Mouse (Mus musculus) neural tube, embryonic 15.5 days (tissue): ENCODE results near the gene 1700056E22Rik. TPM values are rescaled to one million over a fixed set of nuclear protein-coding genes. Genes with fewer than 3 reads are reported as not detected.

ENCODE experiments used
- ATAC-seq: fragments of 200-750 bp; cut with Nextera tagmentation; 2 replicates; pipeline ENCODE4 v1.8.0; 2017; ENCODE audit warnings: mild to moderate bottlenecking, moderate TSS enrichment, moderate library complexity; ENCODE audit not compliant: low FRiP score
- H3K27ac ChIP-seq: fragments of 300-500 bp; sonication (generic); replicated peaks from 2 replicates; pipeline ENCODE4 v1.5.1; 2015; ENCODE audit warnings: mild to moderate bottlenecking, inconsistent platforms
- H3K27me3 ChIP-seq: fragments of 300-500 bp; sonication (generic); replicated peaks from 2 replicates; pipeline ENCODE4 v1.6.1; 2015; ENCODE audit warnings: inconsistent platforms
- H3K36me3 ChIP-seq: fragments of 300-500 bp; sonication (generic); 2 replicates; pipeline ENCODE4 v1.6.1; 2015; ENCODE audit warnings: inconsistent platforms
- H3K4me1 ChIP-seq: fragments of 300-500 bp; sonication (generic); 2 replicates; pipeline ENCODE4 v1.6.1; 2015; ENCODE audit warnings: inconsistent platforms
- H3K4me2 ChIP-seq: fragments of 300-500 bp; sonication (generic); 2 replicates; pipeline ENCODE4 v1.6.1; 2015; ENCODE audit warnings: inconsistent platforms, mild to moderate bottlenecking, moderate library complexity
- H3K4me3 ChIP-seq: fragments of 300-500 bp; sonication (generic); replicated peaks from 2 replicates; pipeline ENCODE4 v1.5.1; 2015; ENCODE audit warnings: mild to moderate bottlenecking, inconsistent platforms
- H3K9ac ChIP-seq: fragments of 300-500 bp; sonication (generic); replicated peaks from 2 replicates; pipeline ENCODE4 v1.6.1; 2015; ENCODE audit warnings: mild to moderate bottlenecking, inconsistent platforms
- H3K9me3 ChIP-seq: fragments of 300-500 bp; sonication (generic); replicated peaks from 2 replicates; pipeline ENCODE4 v1.6.1; 2016; ENCODE audit warnings: inconsistent platforms
- WGBS: fragments of 180-500 bp; shearing (Covaris S2); methylation state at CpG from one replicate; pipeline ENCODE4 v1.1.7; 2015; ENCODE audit warnings: mixed read lengths; 5-methylcytosine and 5-hydroxymethylcytosine counted together
- polyA plus RNA-seq: library from polyadenylated mRNA; unstranded; fragments of >200 nt; fragmentation: Nextera tagmentation; extraction: Ambion mirVana; gene quantifications from 2 replicates; pipeline ENCODE4 v1.2.1, GENCODE M21; 2015

1700056E22Rik gene
- polyA plus RNA-seq, 1 experiment from 2014 or later: 0.91 TPM

GRCm38 (mm10) chr1:184034741-184035181 is 660 bp upstream of the 1700056E22Rik start:
- Histone ChIP-seq H3K27ac (peak overlapping the region; percentile 60), H3K4me3 (peak overlapping the region; percentile 57), H3K4me1 (peaks cover 28% of the 10 kb centered on the region), H3K4me2 (peak overlapping the region; percentile 87), H3K27me3 (no peaks in the 10 kb centered on the region), H3K9ac (peak overlapping the region; percentile 55), H3K9me3 (no peaks in the 10 kb centered on the region), H3K36me3 (no peaks in the 10 kb centered on the region)
- 0% methylated on average over 12 of the region's 12 CpGs for WGBS
- ATAC-seq: no peak

GRCm38 (mm10) chr1:184033390-184034010 is 601 bp downstream of the 1700056E22Rik start:
- Histone ChIP-seq H3K9me3 (no peaks in the 10 kb centered on the region), H3K4me3 (peak overlapping the region; percentile 57), H3K27ac (peak overlapping the region; percentile 93), H3K27me3 (no peaks in the 10 kb centered on the region), H3K36me3 (no peaks in the 10 kb centered on the region), H3K4me1 (peaks cover 28% of the 10 kb centered on the region), H3K9ac (peak overlapping the region; percentile 75), H3K4me2 (peak overlapping the region; percentile 87)
- peak; percentile 83 for ATAC-seq
- WGBS: under 1% methylated on average over 63 of the region's 63 CpGs

GRCm38 (mm10) chr1:184032682-184033389 is 1.3 kb downstream of the 1700056E22Rik start:
- 22% methylated on average over 19 of the region's 19 CpGs for WGBS
- H3K27me3 ChIP-seq: no peaks in the 10 kb centered on the region
- no peaks in the 10 kb centered on the region for H3K36me3 ChIP-seq
- H3K9ac ChIP-seq: peak overlapping the region; percentile 75
- ATAC-seq: no peak
- peak overlapping the region; percentile 87 for H3K4me2 ChIP-seq
- H3K27ac ChIP-seq: peak overlapping the region; percentile 93
- H3K4me1 ChIP-seq: peaks cover 28% of the 10 kb centered on the region
- H3K9me3 ChIP-seq: no peaks in the 10 kb centered on the region
- H3K4me3 ChIP-seq: peak overlapping the region; percentile 57

GRCm38 (mm10) chr1:184030070-184030802 is 3.9 kb downstream of the 1700056E22Rik start:
- ATAC-seq: no peak
- no peak overlapping the region for H3K4me3 ChIP-seq
- WGBS: 92% methylated on average over 8 of the region's 8 CpGs
- no peak overlapping the region for H3K27ac ChIP-seq
- peaks cover 13% of the 10 kb centered on the region for H3K4me1 ChIP-seq
- H3K9ac ChIP-seq: no peak overlapping the region
- H3K9me3 ChIP-seq: no peaks in the 10 kb centered on the region
- H3K36me3 ChIP-seq: no peaks in the 10 kb centered on the region
- H3K4me2 ChIP-seq: no peak overlapping the region
- no peaks in the 10 kb centered on the region for H3K27me3 ChIP-seq

GRCm38 (mm10) chr1:184027039-184027438 is 7.1 kb downstream of the 1700056E22Rik start:
- H3K27me3 ChIP-seq: no peaks in the 10 kb centered on the region
- 92% methylated on average over 3 of the region's 3 CpGs for WGBS
- no peaks in the 10 kb centered on the region for H3K9me3 ChIP-seq
- no peaks in the 10 kb centered on the region for H3K4me1 ChIP-seq
- ATAC-seq: no peak
- H3K4me2 ChIP-seq: no peak overlapping the region
- no peaks in the 10 kb centered on the region for H3K36me3 ChIP-seq
- H3K9ac ChIP-seq: no peak overlapping the region
- H3K4me3 ChIP-seq: no peak overlapping the region
- H3K27ac ChIP-seq: no peak overlapping the region

- Histone ChIP-seq H3K9me3 (no peaks in the 10 kb centered on the region), H3K4me3 (no peak overlapping the region), H3K4me1 (no peaks in the 10 kb centered on the region), H3K36me3 (no peaks in the 10 kb centered on the region), H3K4me2 (no peak overlapping the region), H3K9ac (no peak overlapping the region), H3K27me3 (no peaks in the 10 kb centered on the region), H3K27ac (no peak overlapping the region)
- ATAC-seq: no peak
- 98% methylated on average over 5 of the region's 5 CpGs for WGBS
Observed at GRCm38 (mm10) chr1:184025079-184025478, 9.0 kb downstream of the 1700056E22Rik start.

- 94% methylated on average over 2 of the region's 2 CpGs for WGBS
- Histone ChIP-seq H3K36me3 (no peaks in the 10 kb centered on the region), H3K4me2 (no peak overlapping the region), H3K4me1 (no peaks in the 10 kb centered on the region), H3K9ac (no peak overlapping the region), H3K27me3 (no peaks in the 10 kb centered on the region), H3K9me3 (no peaks in the 10 kb centered on the region), H3K27ac (no peak overlapping the region), H3K4me3 (no peak overlapping the region)
- ATAC-seq: no peak
Observed at GRCm38 (mm10) chr1:184024631-184025030, 9.5 kb downstream of the 1700056E22Rik start.

GRCm38 (mm10) chr1:184023971-184024370 is 10.1 kb downstream of the 1700056E22Rik start:
- no peaks in the 10 kb centered on the region for H3K27me3 ChIP-seq
- 71% methylated on average over 2 of the region's 2 CpGs for WGBS

GRCm38 (mm10) chr1:184019722-184020107 is 14.4 kb downstream of the 1700056E22Rik start:
- H3K4me2 ChIP-seq: no peak overlapping the region
- H3K4me3 ChIP-seq: no peak overlapping the region
- no peaks in the 10 kb centered on the region for H3K4me1 ChIP-seq
- H3K27me3 ChIP-seq: no peaks in the 10 kb centered on the region
- WGBS: 39% methylated on average over 6 of the region's 6 CpGs
- H3K36me3 ChIP-seq: no peaks in the 10 kb centered on the region
- no peak overlapping the region for H3K9ac ChIP-seq
- no peak overlapping the region for H3K27ac ChIP-seq
- no peak for ATAC-seq
- H3K9me3 ChIP-seq: no peaks in the 10 kb centered on the region

More at GRCm38 (mm10) chr1:184023971-184024370, 10.1 kb downstream of the 1700056E22Rik start:
- Histone ChIP-seq H3K4me1 (no peaks in the 10 kb centered on the region), H3K9me3 (no peaks in the 10 kb centered on the region), H3K36me3 (no peaks in the 10 kb centered on the region), H3K4me3 (no peak overlapping the region), H3K4me2 (no peak overlapping the region), H3K27ac (no peak overlapping the region), H3K9ac (no peak overlapping the region)
- ATAC-seq: no peak

GRCm38 (mm10) chr1:184019042-184019721 is 14.9 kb downstream of the 1700056E22Rik start:
- H3K9ac ChIP-seq: no peak overlapping the region
- H3K27me3 ChIP-seq: no peaks in the 10 kb centered on the region
- no peaks in the 10 kb centered on the region for H3K9me3 ChIP-seq
- no peak overlapping the region for H3K4me2 ChIP-seq
- H3K4me1 ChIP-seq: no peaks in the 10 kb centered on the region
- H3K36me3 ChIP-seq: no peaks in the 10 kb centered on the region
- H3K27ac ChIP-seq: no peak overlapping the region
- WGBS: 51% methylated on average over 6 of the region's 6 CpGs
- no peak overlapping the region for H3K4me3 ChIP-seq
- no peak for ATAC-seq

- H3K9ac ChIP-seq: no peak overlapping the region
- H3K9me3 ChIP-seq: no peaks in the 10 kb centered on the region
- H3K27ac ChIP-seq: no peak overlapping the region
- 86% methylated on average over 2 of the region's 2 CpGs for WGBS
- H3K4me3 ChIP-seq: no peak overlapping the region
- H3K4me2 ChIP-seq: no peak overlapping the region
- no peaks in the 10 kb centered on the region for H3K36me3 ChIP-seq
- H3K27me3 ChIP-seq: no peaks in the 10 kb centered on the region
- ATAC-seq: no peak
- no peaks in the 10 kb centered on the region for H3K4me1 ChIP-seq
Observed at GRCm38 (mm10) chr1:184017606-184018005, 16.5 kb downstream of the 1700056E22Rik start.
